Mouse (Mus musculus): ENCODE measurements at regions not wholly inside any gene's neighbourhood (a gene's known extent, or its start where the extent isn't known, plus 50 kb on each side); places are given as distances from the start of the nearest gene placed in this dataset.

DNA sequence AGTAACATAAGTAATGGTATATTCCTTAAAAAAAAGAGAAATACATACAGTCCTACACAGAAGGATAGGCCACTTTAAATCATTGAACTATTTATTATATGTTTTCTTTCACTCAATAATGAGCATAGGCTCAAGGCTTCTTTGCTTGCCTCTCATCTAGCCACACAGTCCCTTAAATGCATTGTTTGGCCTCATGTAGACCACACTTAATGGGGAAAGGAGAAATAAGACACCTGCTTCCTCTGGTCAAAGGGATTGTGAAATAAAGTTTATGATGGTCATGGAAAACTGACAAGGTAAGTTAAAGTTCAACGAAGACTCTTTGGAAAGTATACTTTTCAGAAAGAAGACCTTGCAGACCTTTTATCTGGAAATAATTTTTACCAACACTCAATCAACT is 108.4 kb upstream of the Oxgr1 start:
- TF ChIP-seq CTCF (IDR thresholded peaks at IDR 0.05; ENCODE audit: borderline replicate concordance, control insufficient read depth, extremely low read depth, insufficient read depth, low read length, poor library complexity) (no peak), POLR2A (IDR thresholded peaks at IDR 0.05; ENCODE audit: control insufficient read depth, extremely low read depth, insufficient read depth, low read length, poor library complexity) (no peak)

Data from thymus, adult 2 months (tissue).